Mouse (Mus musculus): ENCODE measurements around the gene Epb41l4b. TPM values are rescaled to one million over a fixed set of nuclear protein-coding genes. Genes with fewer than 3 reads are reported as not detected.

The Epb41l4b gene
- total and polyA plus RNA-seq, 3 experiments = 0.93 to 4.9 (median 2.0) TPM

GRCm38 (mm10) chr4:57183493-57183892, 40.3 kb upstream of the Epb41l4b start:
- H3K9ac ChIP-seq (ENCODE audit: insufficient read depth, low read depth) = no peak overlapping the region
- H3K4me1 ChIP-seq (ENCODE audit: control insufficient read depth in 1 of 2, insufficient read depth in 2 of 2) = 0 out of 4 replicates have a peak, but pooled peaks cover 0 to 3% of the 10 kb centered on the region in 2 experiments
- H3K4me2 ChIP-seq (ENCODE audit: insufficient read depth, low read depth, poor library complexity, severe bottlenecking) = no peak overlapping the region
- H3K27ac ChIP-seq (ENCODE audit: insufficient read depth, low read depth) = no peak overlapping the region
- H3K27me3 ChIP-seq (replicated peaks) = no peaks in the 10 kb centered on the region
- dilution Hi-C loops (cut with MboI; ENCODE audit: extremely low pct_ligation_motif_present, extremely low pct_unique_long_range_greater_than_20kb, low sequenced_read_pairs) = no loop called here
- no peaks in the 10 kb centered on the region for H3K79me2 ChIP-seq (replicated peaks; ENCODE audit: control insufficient read depth, extremely low read depth, insufficient read depth, poor library complexity, severe bottlenecking)
- DNase-seq (ENCODE audit: extremely low read depth) = no peak
- no peaks in the 10 kb centered on the region for H3K9me3 ChIP-seq (replicated peaks; ENCODE audit: low read length)
- TF ChIP-seq KAT2A (IDR thresholded peaks at IDR 0.05; ENCODE audit: insufficient replicate concordance, low read length) (no peak), PAX5 (IDR thresholded peaks at IDR 0.05; ENCODE audit: low read length) (no peak), CHD2 (IDR thresholded peaks at IDR 0.05; ENCODE audit: low read length) (no peak), MAZ (IDR thresholded peaks at IDR 0.05; ENCODE audit: low read depth, low read length) (no peak), CTCF (conservative IDR thresholded peaks at IDR 0.05 in 1 of 2, IDR thresholded peaks at IDR 0.05 in 1 of 2; ENCODE audit: low read depth in 2 of 2, low read length in 2 of 2) (no peak), TBP (conservative IDR thresholded peaks at IDR 0.05; ENCODE audit: low read depth, low read length) (no peak), POLR2AphosphoS2 (IDR thresholded peaks at IDR 0.05; ENCODE audit: low read depth, low read length) (no peak), MAFK (IDR thresholded peaks at IDR 0.05; ENCODE audit: insufficient replicate concordance, low read length) (no peak), CHD1 (IDR thresholded peaks at IDR 0.05; ENCODE audit: low read depth, low read length) (no peak), ELF1 (IDR thresholded peaks at IDR 0.05; ENCODE audit: low read depth, low read length) (no peak), EP300 (IDR thresholded peaks at IDR 0.05; ENCODE audit: low read length) (no peak), USF1 (IDR thresholded peaks at IDR 0.05; ENCODE audit: low read depth, low read length) (no peak)
- H3K36me3 ChIP-seq (replicated peaks in 1 of 2; ENCODE audit: control insufficient read depth in 1 of 2, insufficient read depth in 1 of 2, low read length in 1 of 2) = no peaks in the 10 kb centered on the region
- in situ Hi-C loops (cut with MboI; ENCODE audit: low pct_ligation_motif_present, low pct_unique_long_range_greater_than_20kb, low sequenced_read_pairs) = no loop called here
- no peak overlapping the region for H3K4me3 ChIP-seq (replicated peaks in 1 of 3; ENCODE audit: low read depth in 2 of 3, low read length in 2 of 3, poor library complexity in 1 of 3)

GRCm38 (mm10) chr4:57181538-57181937, 38.3 kb upstream of the Epb41l4b start:
- in situ Hi-C loops (cut with MboI; ENCODE audit: low pct_ligation_motif_present, low pct_unique_long_range_greater_than_20kb, low sequenced_read_pairs) = no loop called here
- H3K36me3 ChIP-seq (replicated peaks in 1 of 2; ENCODE audit: control insufficient read depth in 1 of 2, insufficient read depth in 1 of 2, low read length in 1 of 2) = no peaks in the 10 kb centered on the region
- no peak overlapping the region for H3K9ac ChIP-seq (ENCODE audit: insufficient read depth, low read depth)
- TF ChIP-seq RAD21 (IDR thresholded peaks at IDR 0.05; ENCODE audit: low read depth, low read length) = peak; percentile 70
- no peak for TF ChIP-seq ELF1 (IDR thresholded peaks at IDR 0.05; ENCODE audit: low read depth, low read length)
- TF ChIP-seq ZC3H11A (IDR thresholded peaks at IDR 0.05; ENCODE audit: low read depth, low read length) = peak; percentile 32; the same call in 1 of the 2 replicates
- TF ChIP-seq CTCF (conservative IDR thresholded peaks at IDR 0.05 in 1 of 2, IDR thresholded peaks at IDR 0.05 in 1 of 2; ENCODE audit: low read depth in 2 of 2, low read length in 2 of 2) = peak in 1 of 2 experiments; percentile 75; a peak in 2 of 4 replicates
- TF ChIP-seq SMC3 (IDR thresholded peaks at IDR 0.05; ENCODE audit: low read depth, low read length) = peak; percentile 69
- no peak for TF ChIP-seq USF2 (conservative IDR thresholded peaks at IDR 0.05; ENCODE audit: low read depth, low read length)
- no peaks in the 10 kb centered on the region for H3K79me2 ChIP-seq (replicated peaks; ENCODE audit: control insufficient read depth, extremely low read depth, insufficient read depth, poor library complexity, severe bottlenecking)
- no peak overlapping the region for H3K4me2 ChIP-seq (ENCODE audit: insufficient read depth, low read depth, poor library complexity, severe bottlenecking)
- dilution Hi-C loops (cut with MboI; ENCODE audit: extremely low pct_ligation_motif_present, extremely low pct_unique_long_range_greater_than_20kb, low sequenced_read_pairs) = no loop called here
- no peaks in the 10 kb centered on the region for H3K27me3 ChIP-seq (replicated peaks)
- no peaks in the 10 kb centered on the region for H3K9me3 ChIP-seq (replicated peaks; ENCODE audit: low read length)
- peak; percentile 7 for DNase-seq (ENCODE audit: extremely low read depth)
- H3K27ac ChIP-seq (ENCODE audit: insufficient read depth, low read depth) = no peak overlapping the region
- H3K4me1 ChIP-seq (ENCODE audit: control insufficient read depth in 1 of 2, insufficient read depth in 2 of 2) = no peaks in the 10 kb centered on the region
- H3K4me3 ChIP-seq (replicated peaks in 1 of 3; ENCODE audit: low read depth in 2 of 3, low read length in 2 of 3, poor library complexity in 1 of 3) = no peak overlapping the region

Data from CH12.LX (cell line).